Mouse (Mus musculus) kidney, embryonic 15.5 days (tissue): ENCODE measurements around the gene Gucy2c. TPM values are rescaled to one million over a fixed set of nuclear protein-coding genes. Genes with fewer than 3 reads are reported as not detected.
"Not testable (repeated sequence)": the region's sequence is repeated elsewhere in the genome, so short reads cannot be mapped to it uniquely, and the experiment has no call there.

Source experiments
- ATAC-seq: fragments of 200-750 bp; cut with Nextera tagmentation; replicated peaks from 2 replicates; pipeline ENCODE4 v1.8.0; 2017; ENCODE audit warnings: moderate TSS enrichment; ENCODE audit not compliant: low FRiP score
- H3K27ac ChIP-seq: fragments of 300-500 bp; sonication (generic); 2 replicates; pipeline ENCODE4 v1.5.1; 2015; ENCODE audit warnings: mild to moderate bottlenecking, inconsistent platforms
- H3K27me3 ChIP-seq: fragments of 300-500 bp; sonication (generic); 2 replicates; pipeline ENCODE4 v1.6.1; 2015; ENCODE audit warnings: inconsistent platforms
- H3K36me3 ChIP-seq: fragments of 300-500 bp; sonication (generic); 2 replicates; pipeline ENCODE4 v1.6.1; 2015; ENCODE audit warnings: inconsistent platforms
- H3K4me1 ChIP-seq: fragments of 300-500 bp; sonication (generic); 2 replicates; pipeline ENCODE4 v1.6.1; 2015; ENCODE audit warnings: inconsistent platforms
- H3K4me2 ChIP-seq: fragments of 300-500 bp; sonication (generic); 2 replicates; pipeline ENCODE4 v1.6.1; 2015; ENCODE audit warnings: moderate library complexity, mild to moderate bottlenecking, inconsistent platforms
- H3K4me3 ChIP-seq: fragments of 300-500 bp; sonication (generic); replicated peaks from 2 replicates; pipeline ENCODE4 v1.5.1; 2015; ENCODE audit warnings: mild to moderate bottlenecking, inconsistent platforms
- H3K9ac ChIP-seq: fragments of 300-500 bp; sonication (generic); 2 replicates; pipeline ENCODE4 v1.6.1; 2015; ENCODE audit warnings: mild to moderate bottlenecking, inconsistent platforms
- H3K9me3 ChIP-seq: fragments of 300-500 bp; sonication (generic); replicated peaks from 2 replicates; pipeline ENCODE4 v1.6.1; 2016; ENCODE audit warnings: inconsistent platforms
- WGBS: fragments of 180-500 bp; shearing (Covaris S2); methylation state at CpG from one replicate; pipeline ENCODE4 v1.1.7; 2015; ENCODE audit warnings: mixed read lengths; 5-methylcytosine and 5-hydroxymethylcytosine counted together
- polyA plus RNA-seq: library from polyadenylated mRNA; unstranded; fragments of >200 nt; fragmentation: Nextera tagmentation; extraction: Ambion mirVana; gene quantifications from 2 replicates; pipeline ENCODE4 v1.2.1, GENCODE M21; 2015

Gene Gucy2c
- polyA plus RNA-seq, 1 experiment from 2014 or later: 0.08 TPM

DNA sequence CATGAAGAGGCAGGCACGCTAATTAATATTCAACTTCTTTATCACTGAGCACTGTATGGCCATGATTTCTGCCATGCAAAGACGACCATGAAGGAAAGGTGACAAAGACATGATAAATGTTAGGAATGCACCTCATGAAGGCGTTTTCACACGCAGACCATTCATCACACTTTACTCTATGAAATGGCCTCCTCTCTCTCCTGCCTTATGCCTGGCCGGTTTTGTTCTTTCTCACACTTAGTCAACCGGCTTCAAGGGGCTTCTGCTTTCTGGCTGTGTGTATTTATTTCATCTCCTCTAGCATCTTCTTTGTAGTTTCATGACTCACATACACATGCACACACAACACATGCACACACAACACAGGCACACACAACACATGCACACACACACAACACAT is 19.7 kb upstream of the Gucy2c start:
- Histone ChIP-seq H3K27me3 (no peaks in the 10 kb centered on the region), H3K9ac (no peak overlapping the region), H3K9me3 (no peaks in the 10 kb centered on the region), H3K4me3 (no peak overlapping the region), H3K36me3 (no peaks in the 10 kb centered on the region), H3K4me2 (no peak overlapping the region), H3K4me1 (peaks cover 16% of the 10 kb centered on the region), H3K27ac (no peak overlapping the region)
- ATAC-seq: no peak
- WGBS: 86% methylated on average over 6 of the region's 6 CpGs

DNA sequence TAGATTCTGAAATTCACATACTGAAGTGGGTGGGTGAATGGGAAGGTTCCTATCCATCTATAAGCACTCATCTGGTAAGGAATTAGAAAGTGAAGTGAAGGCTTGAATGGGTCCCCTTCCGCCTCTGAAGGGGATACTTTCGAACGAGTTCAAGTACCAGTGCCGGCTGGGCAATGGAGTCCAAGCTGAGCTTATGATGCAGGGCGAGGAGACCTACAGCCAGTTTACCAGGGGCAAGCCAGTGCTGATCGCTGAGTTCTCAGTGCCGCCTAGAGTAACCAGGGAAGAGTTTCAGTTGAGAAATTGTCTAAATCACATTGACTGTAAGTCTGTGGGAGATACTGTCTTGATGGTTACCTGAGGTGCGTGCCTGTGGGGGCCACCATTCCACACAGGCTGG is 19.1 kb upstream of the Gucy2c start:
- Histone ChIP-seq H3K9ac (no peak overlapping the region), H3K27me3 (no peaks in the 10 kb centered on the region), H3K9me3 (no peaks in the 10 kb centered on the region), H3K27ac (no peak overlapping the region), H3K4me1 (peaks cover 16% of the 10 kb centered on the region), H3K36me3 (no peaks in the 10 kb centered on the region), H3K4me2 (no peak overlapping the region), H3K4me3 (no peak overlapping the region)
- ATAC-seq: no peak
- WGBS: 92% methylated on average over 8 of the region's 8 CpGs

DNA sequence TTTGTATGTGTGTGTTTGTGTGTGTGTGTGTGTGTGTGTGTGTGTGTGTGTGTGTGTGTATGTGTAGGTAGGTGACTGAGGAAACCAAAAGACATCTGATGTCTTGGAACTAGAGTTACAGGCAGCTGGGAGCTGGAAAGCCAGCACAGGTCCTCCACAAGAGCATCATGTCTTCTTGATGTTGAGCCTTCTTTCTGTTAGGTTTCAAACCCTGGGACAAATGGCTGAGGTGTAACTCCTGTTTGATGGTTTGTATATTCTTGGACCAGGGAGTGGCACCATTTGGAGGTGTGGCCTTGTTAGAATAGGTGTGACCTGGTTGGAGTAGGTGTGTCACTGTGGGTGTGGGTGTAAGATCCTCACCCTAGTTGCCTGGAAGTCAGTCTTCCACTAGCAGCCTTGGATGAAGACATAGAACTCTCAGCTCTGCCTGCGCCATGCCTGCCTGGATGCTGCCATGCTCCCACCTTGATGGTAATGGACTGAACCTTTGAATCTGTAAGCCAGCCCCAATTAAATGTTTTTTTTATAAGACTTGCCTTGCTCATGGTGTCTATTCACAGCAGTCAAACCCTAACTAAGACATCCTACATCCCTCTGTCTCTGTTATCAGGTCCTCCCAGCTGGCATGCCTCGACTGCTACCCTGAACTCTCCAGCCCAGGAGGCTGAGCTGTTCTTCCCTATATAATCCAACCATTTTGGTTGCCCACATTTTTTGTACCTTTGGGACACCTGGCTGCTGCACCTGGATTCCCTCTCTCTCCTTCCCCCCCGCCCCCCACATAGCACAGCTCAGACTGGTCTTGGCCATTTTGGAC is 16.5 kb upstream of the Gucy2c start:
- WGBS: 82% methylated on average over 3 of the region's 3 CpGs
- not testable (repeated sequence) for H3K27ac ChIP-seq, H3K27me3 ChIP-seq, ATAC-seq, H3K9ac ChIP-seq, H3K36me3 ChIP-seq, H3K9me3 ChIP-seq, H3K4me2 ChIP-seq, H3K4me3 ChIP-seq
- H3K4me1 ChIP-seq: peaks cover 13% of the 10 kb centered on the region

DNA sequence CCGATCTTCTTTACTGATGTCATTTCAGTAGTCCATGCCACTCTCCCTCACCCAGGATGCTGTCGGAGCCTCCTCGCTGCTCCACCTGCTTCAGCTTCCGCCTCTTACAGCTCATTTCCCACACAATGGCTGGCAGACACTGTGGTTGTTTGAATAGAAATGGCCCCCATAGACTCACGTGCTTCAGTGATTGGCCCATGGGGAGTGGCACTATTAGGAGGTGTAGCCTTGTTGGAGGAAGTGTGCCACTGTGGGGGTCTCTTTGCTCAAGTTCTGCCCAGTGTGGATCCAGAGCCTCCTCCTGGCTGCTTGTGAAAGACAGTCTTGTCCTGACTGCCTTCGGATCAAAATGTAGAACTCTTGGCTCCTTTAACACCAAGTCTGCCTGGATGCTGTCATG is 14.3 kb upstream of the Gucy2c start:
- no peak overlapping the region for H3K4me2 ChIP-seq
- WGBS: 40% methylated on average over 6 of the region's 6 CpGs
- H3K4me3 ChIP-seq: no peak overlapping the region
- peaks cover 12% of the 10 kb centered on the region; the same call in 1 of the 2 replicates for H3K4me1 ChIP-seq
- no peak overlapping the region for H3K27ac ChIP-seq
- H3K9ac ChIP-seq: no peak overlapping the region
- no peaks in the 10 kb centered on the region for H3K36me3 ChIP-seq
- peaks cover 10% of the 10 kb centered on the region for H3K27me3 ChIP-seq
- ATAC-seq: no peak
- no peaks in the 10 kb centered on the region for H3K9me3 ChIP-seq

DNA sequence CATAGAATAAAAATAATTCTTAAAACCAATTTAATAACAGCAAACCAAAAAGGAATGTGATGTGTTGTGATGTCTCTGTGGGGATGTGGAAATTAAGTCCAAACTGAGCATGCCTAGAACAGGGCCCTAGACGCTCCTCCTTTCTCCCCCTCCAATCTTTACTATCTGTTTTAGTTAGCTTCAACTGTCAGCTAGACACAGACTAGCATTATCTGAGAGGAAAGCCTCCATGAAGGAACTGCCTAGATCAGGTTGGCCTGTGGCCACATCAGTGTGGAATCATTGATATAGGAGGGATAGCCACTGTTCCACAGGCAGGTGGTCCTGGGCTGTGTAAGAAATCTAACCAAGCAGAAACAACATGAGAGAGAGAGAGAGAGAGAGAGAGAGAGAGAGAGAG is 13.5 kb upstream of the Gucy2c start:
- H3K36me3 ChIP-seq: no peaks in the 10 kb centered on the region
- 58% methylated on average over 1 of the region's 1 CpGs for WGBS
- no peak overlapping the region for H3K4me3 ChIP-seq
- no peaks in the 10 kb centered on the region for H3K9me3 ChIP-seq
- no peak overlapping the region for H3K4me2 ChIP-seq
- ATAC-seq: no peak
- no peak overlapping the region for H3K27ac ChIP-seq
- H3K9ac ChIP-seq: no peak overlapping the region
- peaks cover 10% of the 10 kb centered on the region for H3K27me3 ChIP-seq
- peaks cover 12% of the 10 kb centered on the region; the same call in 1 of the 2 replicates for H3K4me1 ChIP-seq

DNA sequence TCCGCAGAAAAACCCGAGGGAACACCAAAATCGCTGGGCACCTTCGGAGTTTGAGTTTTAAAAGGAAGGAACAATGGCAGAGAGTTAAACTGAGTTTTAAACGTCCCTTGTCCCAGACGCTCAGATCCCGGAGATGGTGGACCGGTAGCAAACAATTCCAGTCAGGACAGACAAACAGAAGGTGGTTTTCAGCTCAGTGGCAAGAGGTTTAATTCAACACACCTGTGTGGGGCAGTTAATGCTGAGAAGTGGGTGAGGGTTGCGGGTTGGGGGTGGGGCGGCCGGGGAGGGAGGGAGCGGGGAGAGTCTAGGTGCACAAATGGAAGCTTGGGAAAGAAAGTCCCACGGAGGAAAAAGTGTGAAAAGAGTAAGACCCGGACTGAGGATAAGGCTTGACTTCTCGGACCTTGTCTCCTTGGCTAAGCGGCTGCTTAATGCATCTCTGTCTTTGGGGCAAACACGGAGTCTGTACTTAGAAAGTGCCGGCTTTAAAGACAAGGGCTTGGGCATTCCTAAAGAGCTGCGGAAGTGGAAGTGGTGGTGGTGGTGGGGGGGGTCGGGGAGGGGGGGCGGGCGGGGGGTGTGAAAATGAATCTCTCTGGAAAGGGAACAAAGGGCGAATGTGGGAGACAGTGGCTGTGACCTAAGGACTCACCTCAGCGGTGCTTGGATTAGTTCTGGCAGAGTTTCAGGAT is 12.4 kb upstream of the Gucy2c start:
- Histone ChIP-seq H3K9me3 (no peaks in the 10 kb centered on the region), H3K4me2 (peak overlapping the region; percentile 72), H3K9ac (peak overlapping the region; percentile 43; the same call in 1 of the 2 replicates), H3K36me3 (no peaks in the 10 kb centered on the region), H3K27ac (no peak overlapping the region), H3K4me1 (peaks cover 18% of the 10 kb centered on the region), H3K4me3 (peak overlapping the region; percentile 43), H3K27me3 (peaks cover 10% of the 10 kb centered on the region)
- ATAC-seq: peak; percentile 57; the same call in 1 of the 2 replicates
- WGBS: under 1% methylated on average over 24 of the region's 24 CpGs

DNA sequence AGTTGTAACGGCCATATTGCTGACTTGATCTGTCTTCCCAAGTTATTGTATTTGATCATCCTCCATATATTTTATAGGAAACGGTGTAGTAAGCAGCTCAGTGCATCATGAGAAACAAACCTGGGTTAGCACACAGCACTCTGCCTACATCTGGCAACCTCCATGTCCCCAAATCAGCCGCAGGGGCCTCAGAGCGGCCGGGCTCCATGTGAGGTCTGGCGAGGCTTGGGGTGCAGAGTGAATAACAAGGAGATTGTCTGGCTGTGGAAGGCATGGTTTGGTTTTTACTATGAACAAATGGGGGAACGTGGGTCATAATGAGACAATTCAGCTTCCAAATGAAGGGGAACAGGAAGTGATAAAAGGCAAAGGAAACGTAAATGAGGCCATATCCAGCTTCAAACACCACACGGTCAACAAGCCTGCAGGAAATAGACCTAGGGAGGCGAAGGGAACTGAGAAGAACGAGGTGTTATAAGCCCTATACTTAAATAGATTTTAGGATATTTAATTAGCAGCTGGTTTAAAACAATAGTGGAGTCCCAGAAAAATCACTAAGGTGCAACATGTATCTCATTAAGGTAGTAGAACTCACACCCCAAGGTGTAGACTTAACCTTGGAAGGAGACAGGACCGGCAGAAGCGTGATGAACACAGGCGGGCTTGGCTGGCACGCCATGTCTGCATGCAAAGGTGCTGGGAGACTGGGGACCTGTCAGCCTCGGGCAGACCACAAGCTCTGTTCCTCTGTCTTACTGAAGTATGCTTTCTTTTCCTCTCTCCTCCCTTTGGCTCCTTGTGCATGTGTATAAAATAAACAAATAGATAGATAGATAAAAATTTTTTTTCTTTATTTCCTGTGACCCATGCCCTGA is 11.6 kb upstream of the Gucy2c start:
- H3K27ac ChIP-seq: no peak overlapping the region
- ATAC-seq: no peak
- H3K27me3 ChIP-seq: peaks cover 10% of the 10 kb centered on the region
- no peaks in the 10 kb centered on the region for H3K36me3 ChIP-seq
- peak overlapping the region; percentile 43 for H3K4me3 ChIP-seq
- 21% methylated on average over 16 of the region's 16 CpGs for WGBS
- peaks cover 19% of the 10 kb centered on the region for H3K4me1 ChIP-seq
- peak overlapping the region; percentile 43; the same call in 1 of the 2 replicates for H3K9ac ChIP-seq
- H3K4me2 ChIP-seq: peak overlapping the region; percentile 72
- no peaks in the 10 kb centered on the region for H3K9me3 ChIP-seq

DNA sequence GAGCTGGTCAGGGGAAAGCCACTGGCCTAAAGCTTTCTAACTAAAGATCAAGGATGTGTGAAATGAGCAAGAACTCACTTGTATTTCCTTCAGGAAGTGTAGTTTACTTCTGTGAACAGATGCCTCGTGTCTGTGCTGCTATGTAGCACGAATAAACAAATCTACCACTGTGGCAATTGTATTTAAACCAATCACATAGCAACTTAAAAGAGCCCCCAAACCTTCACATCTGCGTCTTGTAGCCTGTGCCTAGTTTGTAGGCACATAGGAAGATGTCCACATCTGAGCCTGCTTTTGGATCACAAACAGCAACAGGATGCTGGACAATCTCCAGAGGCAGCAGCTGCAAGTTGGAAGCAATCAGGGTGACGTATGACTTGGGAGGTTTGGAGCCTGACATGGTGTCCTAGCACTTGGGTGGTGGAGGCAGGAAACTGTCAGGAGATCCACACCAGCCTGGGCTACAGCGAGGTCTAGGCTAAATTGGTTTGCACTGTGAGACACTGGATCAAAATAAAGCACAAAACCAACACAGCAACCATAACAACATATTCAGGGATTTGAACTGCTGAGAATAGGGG is 7.9 kb upstream of the Gucy2c start:
- Histone ChIP-seq H3K27ac (peak overlapping the region; percentile 80), H3K9ac (no peak overlapping the region), H3K4me1 (peaks cover 19% of the 10 kb centered on the region), H3K4me3 (no peak overlapping the region), H3K9me3 (no peaks in the 10 kb centered on the region), H3K27me3 (peaks cover 10% of the 10 kb centered on the region), H3K4me2 (no peak overlapping the region), H3K36me3 (no peaks in the 10 kb centered on the region)
- 51% methylated on average over 5 of the region's 5 CpGs for WGBS
- peak; percentile 73; the same call in 1 of the 2 replicates for ATAC-seq

DNA sequence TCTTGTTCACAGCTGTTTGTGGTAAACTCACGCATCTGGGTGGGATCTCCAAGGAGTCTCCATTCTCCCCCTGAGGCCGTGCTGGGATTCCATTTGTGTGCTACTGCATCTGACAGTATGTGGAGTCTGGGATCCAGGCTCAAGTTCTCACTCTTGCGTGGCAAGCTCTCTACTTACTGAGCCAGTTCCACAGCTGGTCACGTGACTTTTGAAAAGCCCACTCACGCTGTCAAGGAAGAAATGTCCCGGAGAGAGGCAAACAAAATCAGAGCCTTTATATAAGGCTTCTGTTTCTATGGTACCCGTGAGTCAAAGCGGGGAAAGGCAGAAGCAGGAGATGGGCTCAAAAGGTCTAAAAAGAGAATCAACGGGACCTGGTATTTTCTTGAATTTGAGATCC is 1.2 kb upstream of the Gucy2c start:
- 86% methylated on average over 9 of the region's 9 CpGs for WGBS
- Histone ChIP-seq H3K4me3 (no peak overlapping the region), H3K9me3 (no peaks in the 10 kb centered on the region), H3K4me1 (no peaks in the 10 kb centered on the region), H3K27ac (no peak overlapping the region), H3K27me3 (no peaks in the 10 kb centered on the region), H3K36me3 (no peaks in the 10 kb centered on the region), H3K4me2 (no peak overlapping the region), H3K9ac (no peak overlapping the region)
- ATAC-seq: no peak

DNA sequence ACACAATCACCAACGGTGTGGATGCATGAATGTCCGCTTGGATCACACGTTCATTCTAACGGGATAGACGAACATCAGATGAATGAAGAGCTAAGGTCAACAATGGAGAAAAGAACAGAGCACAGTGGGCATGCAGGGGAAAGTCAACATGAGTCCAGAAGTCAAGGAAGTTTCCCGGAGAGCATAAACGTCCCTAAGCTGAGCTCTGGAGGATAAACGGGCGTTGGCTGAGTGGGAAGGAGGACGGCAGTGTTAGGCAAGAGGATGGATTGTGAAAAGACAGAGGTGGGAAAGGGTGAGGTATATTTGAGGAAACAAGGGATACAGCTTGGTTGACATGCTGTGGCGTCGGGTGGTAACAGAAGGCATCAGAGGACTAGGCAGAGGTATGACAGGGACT is 581 bp upstream of the Gucy2c start:
- H3K4me2 ChIP-seq: no peak overlapping the region
- no peaks in the 10 kb centered on the region for H3K4me1 ChIP-seq
- H3K4me3 ChIP-seq: no peak overlapping the region
- WGBS: 87% methylated on average over 12 of the region's 12 CpGs
- H3K36me3 ChIP-seq: no peaks in the 10 kb centered on the region
- no peak overlapping the region for H3K9ac ChIP-seq
- no peaks in the 10 kb centered on the region for H3K9me3 ChIP-seq
- no peak for ATAC-seq
- no peak overlapping the region for H3K27ac ChIP-seq
- no peaks in the 10 kb centered on the region for H3K27me3 ChIP-seq

DNA sequence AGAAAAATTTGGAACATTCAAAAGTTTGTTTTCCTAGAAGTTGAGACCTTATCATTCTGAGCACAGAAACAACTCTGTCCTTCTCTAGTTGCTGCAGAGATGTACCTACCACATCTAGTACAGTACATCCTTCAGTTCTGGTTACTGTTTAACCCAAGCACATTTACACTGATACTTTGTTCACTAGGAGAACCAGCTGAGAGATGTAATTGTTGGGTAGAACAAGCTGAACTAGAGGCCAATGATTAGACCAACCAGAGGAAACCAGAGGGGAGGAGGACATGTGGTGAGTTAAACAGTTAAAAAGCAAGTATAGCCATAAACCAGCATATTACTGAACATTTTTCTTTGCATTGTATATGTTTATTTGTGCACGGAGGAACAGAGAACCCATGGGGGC is 5.2 kb downstream of the Gucy2c start:
- 88% methylated on average over 1 of the region's 1 CpGs for WGBS
- Histone ChIP-seq H3K9me3 (no peaks in the 10 kb centered on the region), H3K4me1 (no peaks in the 10 kb centered on the region), H3K27ac (no peak overlapping the region), H3K9ac (no peak overlapping the region), H3K4me2 (no peak overlapping the region), H3K27me3 (no peaks in the 10 kb centered on the region), H3K4me3 (no peak overlapping the region), H3K36me3 (no peaks in the 10 kb centered on the region)
- no peak for ATAC-seq
